Mouse (Mus musculus): Measurements from ENCODE around the gene Erp44. TPM values are rescaled to one million over a fixed set of nuclear protein-coding genes. Genes with fewer than 3 reads are reported as not detected.
A peak's percentile ranks its signal among the peaks of the same experiment; 100 is the strongest.

Gene Erp44
- polyA plus RNA-seq, 1 experiment from 2014 or later: 55.4 TPM

GRCm38 (mm10) chr4:48278757-48279497 lies 431 bp downstream of the Erp44 start:
- peak overlapping the region; percentile 70 for H3K4me3 ChIP-seq (replicated peaks; ENCODE audit: low read length)
- ATAC-seq (ENCODE audit: low FRiP score) (no peak; the same call in 1 of the 2 replicates), DNase-seq (ENCODE audit: low spot score) (no peak)
- peak overlapping the region; percentile 80 for H3K9ac ChIP-seq
- peaks cover 10% of the 10 kb centered on the region; the same call in 1 of the 2 replicates for H3K4me1 ChIP-seq (replicated peaks; ENCODE audit: control insufficient read depth, insufficient read depth, low read length)
- peak overlapping the region; percentile 38; the same call in 1 of the 2 replicates for H3K27ac ChIP-seq
- no peaks in the 10 kb centered on the region for H3K9me3 ChIP-seq (ENCODE audit: control insufficient read depth, low read length)
- H3K36me3 ChIP-seq (replicated peaks; ENCODE audit: control insufficient read depth, insufficient read depth): no peaks in the 10 kb centered on the region; the same call in 1 of the 2 replicates
- WGBS: 0% methylated on average over 34 of the region's 34 CpGs
- H3K4me2 ChIP-seq (replicated peaks): peak overlapping the region; percentile 75
- H3K27me3 ChIP-seq (ENCODE audit: control insufficient read depth, insufficient read depth, low read length): no peaks in the 10 kb centered on the region

- Histone ChIP-seq H3K4me1 (replicated peaks; ENCODE audit: control insufficient read depth, insufficient read depth, low read length) (peaks cover 10% of the 10 kb centered on the region; the same call in 1 of the 2 replicates), H3K27ac (no peak overlapping the region), H3K9me3 (ENCODE audit: control insufficient read depth, low read length) (no peaks in the 10 kb centered on the region), H3K4me2 (replicated peaks) (no peak overlapping the region), H3K9ac (no peak overlapping the region), H3K27me3 (ENCODE audit: control insufficient read depth, insufficient read depth, low read length) (no peaks in the 10 kb centered on the region), H3K4me3 (replicated peaks; ENCODE audit: low read length) (no peak overlapping the region), H3K36me3 (replicated peaks; ENCODE audit: control insufficient read depth, insufficient read depth) (no peaks in the 10 kb centered on the region; the same call in 1 of the 2 replicates)
- no peak for DNase-seq (ENCODE audit: low spot score)
- 80% methylated on average over 3 of the region's 3 CpGs for WGBS
- no peak for ATAC-seq (ENCODE audit: low FRiP score)
Measured at GRCm38 (mm10) chr4:48277011-48277410, 2.3 kb downstream of the Erp44 start.

DNA sequence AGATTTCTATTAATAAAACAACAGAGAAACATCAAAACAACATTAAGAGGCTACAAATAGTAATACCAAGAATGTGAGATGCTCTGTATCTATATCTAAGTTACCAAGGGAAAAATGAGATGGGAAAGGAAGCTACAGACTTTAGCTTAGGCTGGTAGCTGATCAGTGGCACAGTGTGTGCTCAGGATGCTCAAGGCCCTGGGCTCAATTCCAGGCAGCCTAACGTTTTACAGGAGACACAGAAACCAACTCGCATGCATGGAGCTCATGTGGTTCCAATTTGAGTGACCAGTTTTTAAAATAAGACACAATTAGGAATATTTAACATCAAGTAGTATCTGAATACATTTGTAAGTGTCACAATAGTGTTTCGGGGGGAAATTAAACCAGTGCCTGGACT lies 3.6 kb downstream of the Erp44 start:
- no peak overlapping the region for H3K9ac ChIP-seq
- H3K27me3 ChIP-seq (ENCODE audit: control insufficient read depth, insufficient read depth, low read length): no peaks in the 10 kb centered on the region
- DNase-seq (ENCODE audit: low spot score): no peak
- H3K4me2 ChIP-seq (replicated peaks): no peak overlapping the region
- H3K4me3 ChIP-seq (replicated peaks; ENCODE audit: low read length): no peak overlapping the region
- H3K9me3 ChIP-seq (ENCODE audit: control insufficient read depth, low read length): no peaks in the 10 kb centered on the region
- no peaks in the 10 kb centered on the region; the same call in 1 of the 2 replicates for H3K36me3 ChIP-seq (replicated peaks; ENCODE audit: control insufficient read depth, insufficient read depth)
- H3K27ac ChIP-seq: no peak overlapping the region
- 85% methylated on average over 3 of the region's 3 CpGs for WGBS
- H3K4me1 ChIP-seq (replicated peaks; ENCODE audit: control insufficient read depth, insufficient read depth, low read length): peaks cover 10% of the 10 kb centered on the region; the same call in 1 of the 2 replicates
- ATAC-seq (ENCODE audit: low FRiP score): no peak

GRCm38 (mm10) chr4:48273119-48273829 lies 6.1 kb downstream of the Erp44 start:
- H3K27ac ChIP-seq: no peak overlapping the region
- H3K9me3 ChIP-seq (ENCODE audit: control insufficient read depth, low read length): no peaks in the 10 kb centered on the region
- no peak for DNase-seq (ENCODE audit: low spot score)
- H3K4me1 ChIP-seq (replicated peaks; ENCODE audit: control insufficient read depth, insufficient read depth, low read length): peaks cover 5% of the 10 kb centered on the region; the same call in 1 of the 2 replicates
- ATAC-seq (ENCODE audit: low FRiP score): no peak
- H3K36me3 ChIP-seq (replicated peaks; ENCODE audit: control insufficient read depth, insufficient read depth): no peaks in the 10 kb centered on the region; the same call in 1 of the 2 replicates
- WGBS: 97% methylated on average over 7 of the region's 7 CpGs
- no peaks in the 10 kb centered on the region for H3K27me3 ChIP-seq (ENCODE audit: control insufficient read depth, insufficient read depth, low read length)
- no peak overlapping the region for H3K9ac ChIP-seq
- H3K4me3 ChIP-seq (replicated peaks; ENCODE audit: low read length): no peak overlapping the region
- no peak overlapping the region for H3K4me2 ChIP-seq (replicated peaks)

DNA sequence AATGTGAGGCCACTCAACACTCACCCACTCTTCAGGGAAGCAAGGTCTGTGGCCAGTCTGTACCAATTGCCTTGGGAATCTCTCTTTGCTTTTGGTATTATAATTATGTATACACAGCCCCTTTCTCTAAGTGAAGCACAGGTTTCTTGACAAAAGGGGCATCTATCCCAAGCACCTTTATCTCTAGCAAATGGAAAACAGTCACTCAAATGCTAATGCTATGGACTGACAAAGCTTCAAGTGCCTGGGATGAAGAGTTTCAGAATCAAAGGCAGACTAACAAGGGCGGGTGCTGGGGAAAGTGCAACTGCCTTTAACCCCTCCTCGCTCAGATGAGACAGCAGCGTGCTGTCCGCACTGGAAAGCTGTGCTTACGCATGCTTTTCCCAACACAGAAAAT lies 7.5 kb downstream of the Erp44 start:
- DNase-seq (ENCODE audit: low spot score) (no peak), ATAC-seq (ENCODE audit: low FRiP score) (no peak)

DNA sequence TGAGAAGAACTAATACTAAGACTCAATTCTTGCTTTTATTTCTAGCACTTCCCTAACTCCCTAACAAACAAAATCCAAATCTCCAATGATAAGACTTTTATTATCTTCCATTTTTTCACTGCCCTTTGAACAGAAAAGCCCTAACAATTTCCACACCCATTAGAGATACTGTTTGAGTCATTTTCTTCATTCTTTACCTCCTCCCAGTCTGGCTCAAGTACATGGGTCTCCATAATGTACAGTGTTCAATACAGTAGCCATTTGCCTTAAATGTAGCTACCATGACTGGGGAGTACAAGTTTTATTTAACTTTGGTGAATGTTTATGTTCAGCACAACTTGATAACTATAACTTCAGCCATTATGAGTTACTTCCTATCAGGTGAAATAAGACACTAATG lies 8.8 kb downstream of the Erp44 start:
- H3K4me3 ChIP-seq (replicated peaks; ENCODE audit: low read length): no peak overlapping the region
- ATAC-seq (ENCODE audit: low FRiP score): no peak
- H3K4me1 ChIP-seq (replicated peaks; ENCODE audit: control insufficient read depth, insufficient read depth, low read length): no peaks in the 10 kb centered on the region; the same call in 1 of the 2 replicates
- H3K27ac ChIP-seq: no peak overlapping the region
- no peaks in the 10 kb centered on the region for H3K27me3 ChIP-seq (ENCODE audit: control insufficient read depth, insufficient read depth, low read length)
- H3K36me3 ChIP-seq (replicated peaks; ENCODE audit: control insufficient read depth, insufficient read depth): no peaks in the 10 kb centered on the region
- H3K4me2 ChIP-seq (replicated peaks): no peak overlapping the region
- H3K9me3 ChIP-seq (ENCODE audit: control insufficient read depth, low read length): no peaks in the 10 kb centered on the region
- no peak for DNase-seq (ENCODE audit: low spot score)
- H3K9ac ChIP-seq: no peak overlapping the region

More for the DNA sequence above, 7.5 kb downstream of the Erp44 start:
- no peaks in the 10 kb centered on the region; the same call in 1 of the 2 replicates for H3K4me1 ChIP-seq (replicated peaks; ENCODE audit: control insufficient read depth, insufficient read depth, low read length)
- no peak overlapping the region for H3K9ac ChIP-seq
- H3K9me3 ChIP-seq (ENCODE audit: control insufficient read depth, low read length): no peaks in the 10 kb centered on the region
- no peak overlapping the region for H3K27ac ChIP-seq
- WGBS: 36% methylated on average over 5 of the region's 5 CpGs
- no peaks in the 10 kb centered on the region for H3K36me3 ChIP-seq (replicated peaks; ENCODE audit: control insufficient read depth, insufficient read depth)
- no peak overlapping the region for H3K4me2 ChIP-seq (replicated peaks)
- H3K27me3 ChIP-seq (ENCODE audit: control insufficient read depth, insufficient read depth, low read length): no peaks in the 10 kb centered on the region
- no peak overlapping the region for H3K4me3 ChIP-seq (replicated peaks; ENCODE audit: low read length)

GRCm38 (mm10) chr4:48268127-48268526 lies 11.2 kb downstream of the Erp44 start:
- DNase-seq (ENCODE audit: low spot score) (no peak), ATAC-seq (ENCODE audit: low FRiP score) (no peak)
- Histone ChIP-seq H3K36me3 (replicated peaks; ENCODE audit: control insufficient read depth, insufficient read depth) (no peaks in the 10 kb centered on the region), H3K9ac (no peak overlapping the region), H3K4me3 (replicated peaks; ENCODE audit: low read length) (no peak overlapping the region), H3K27ac (no peak overlapping the region), H3K9me3 (ENCODE audit: control insufficient read depth, low read length) (no peaks in the 10 kb centered on the region), H3K27me3 (ENCODE audit: control insufficient read depth, insufficient read depth, low read length) (no peaks in the 10 kb centered on the region), H3K4me2 (replicated peaks) (no peak overlapping the region), H3K4me1 (replicated peaks; ENCODE audit: control insufficient read depth, insufficient read depth, low read length) (peaks cover 4% of the 10 kb centered on the region; the same call in 1 of the 2 replicates)
- WGBS: 91% methylated on average over 1 of the region's 1 CpGs

- Histone ChIP-seq H3K27me3 (ENCODE audit: control insufficient read depth, insufficient read depth, low read length) (no peaks in the 10 kb centered on the region), H3K27ac (no peak overlapping the region), H3K9ac (no peak overlapping the region), H3K36me3 (replicated peaks; ENCODE audit: control insufficient read depth, insufficient read depth) (no peaks in the 10 kb centered on the region), H3K4me1 (replicated peaks; ENCODE audit: control insufficient read depth, insufficient read depth, low read length) (peaks cover 4% of the 10 kb centered on the region; the same call in 1 of the 2 replicates), H3K9me3 (ENCODE audit: control insufficient read depth, low read length) (no peaks in the 10 kb centered on the region), H3K4me2 (replicated peaks) (no peak overlapping the region), H3K4me3 (replicated peaks; ENCODE audit: low read length) (no peak overlapping the region)
- ATAC-seq (ENCODE audit: low FRiP score) (no peak), DNase-seq (ENCODE audit: low spot score) (no peak)
- 92% methylated on average over 3 of the region's 3 CpGs for WGBS
Measured at GRCm38 (mm10) chr4:48267683-48268082, 11.7 kb downstream of the Erp44 start.

GRCm38 (mm10) chr4:48258045-48258444 lies 21.3 kb downstream of the Erp44 start:
- DNase-seq (ENCODE audit: low spot score): no peak
- Histone ChIP-seq H3K27ac (no peak overlapping the region), H3K4me1 (replicated peaks; ENCODE audit: control insufficient read depth, insufficient read depth, low read length) (no peaks in the 10 kb centered on the region), H3K9me3 (ENCODE audit: control insufficient read depth, low read length) (no peaks in the 10 kb centered on the region), H3K4me3 (replicated peaks; ENCODE audit: low read length) (no peak overlapping the region), H3K4me2 (replicated peaks) (no peak overlapping the region), H3K9ac (no peak overlapping the region), H3K27me3 (ENCODE audit: control insufficient read depth, insufficient read depth, low read length) (no peaks in the 10 kb centered on the region), H3K36me3 (replicated peaks; ENCODE audit: control insufficient read depth, insufficient read depth) (no peaks in the 10 kb centered on the region)
- no peak for ATAC-seq (ENCODE audit: low FRiP score)
- 95% methylated on average over 3 of the region's 3 CpGs for WGBS

Measured in hindbrain, embryonic 14.5 days (tissue).